Mouse (Mus musculus) bone marrow, adult 2 months (tissue): ENCODE data around the gene Sfpq.

Experiments
- CTCF ChIP-seq: fragments of 200-500 bp; IDR thresholded peaks from 2 replicates; pipeline ENCODE4 v1.5.1; 2011; ENCODE audit warnings: low read length, control low read depth; ENCODE audit not compliant: control insufficient read depth, insufficient read depth
- POLR2A ChIP-seq: fragments of 200-500 bp; IDR thresholded peaks from 2 replicates; pipeline ENCODE4 v1.6.1; 2011; ENCODE audit warnings: low read depth, mild to moderate bottlenecking, control low read depth, low read length, borderline replicate concordance; ENCODE audit not compliant: control insufficient read depth

DNA sequence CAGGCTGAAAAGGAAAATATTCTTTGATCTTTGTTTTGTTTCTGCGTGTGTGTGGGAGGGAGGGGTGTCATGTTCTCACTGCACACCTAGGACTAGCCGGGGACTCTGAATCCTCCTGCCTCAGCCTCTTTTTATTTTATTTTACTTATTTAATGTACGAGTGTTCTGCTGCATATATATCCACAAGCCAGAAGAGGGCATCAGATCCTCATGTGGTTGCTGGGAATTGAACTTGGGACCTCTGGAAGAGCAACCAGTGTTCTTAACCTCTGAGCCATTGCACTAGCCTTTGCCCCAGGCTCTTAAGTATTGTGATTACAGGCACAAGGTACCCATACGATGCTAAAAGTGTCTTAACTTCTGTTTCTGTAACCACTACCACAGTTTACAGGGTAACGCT is 34.4 kb upstream of the Sfpq start:
- no peak for TF ChIP-seq CTCF
- TF ChIP-seq POLR2A = no peak
